Mouse (Mus musculus): Measurements from ENCODE around the gene Zfyve1. TPM values are rescaled to one million over a fixed set of nuclear protein-coding genes. Genes with fewer than 3 reads are reported as not detected.

Gene Zfyve1
- polyA plus RNA-seq, 1 experiment from 2014 or later: 22.8 TPM

DNA sequence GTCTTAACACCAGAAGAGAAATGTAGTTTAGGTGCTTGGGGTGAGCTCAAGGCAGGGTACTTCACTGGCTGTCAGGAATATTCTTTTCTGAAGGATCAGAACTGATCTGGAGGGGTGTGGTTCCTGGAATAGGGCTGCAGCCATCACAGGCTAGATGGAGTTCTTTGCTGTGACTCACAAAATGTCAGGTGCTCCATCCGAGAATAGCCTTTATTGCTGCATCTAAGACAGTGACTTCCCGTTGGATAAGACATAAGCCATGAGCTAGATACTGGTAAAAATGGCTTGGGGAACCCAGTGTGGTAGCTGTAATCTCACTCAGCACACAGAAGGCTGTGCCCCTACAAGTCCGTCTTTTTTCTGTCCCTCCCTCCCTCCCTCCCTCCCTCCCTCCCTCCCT is 62.8 kb downstream of the Zfyve1 start:
- Histone ChIP-seq H3K9ac (no peak overlapping the region), H3K4me2 (replicated peaks) (no peak overlapping the region), H3K36me3 (replicated peaks; ENCODE audit: control insufficient read depth, insufficient read depth) (peaks cover 63% of the 10 kb centered on the region), H3K4me1 (replicated peaks; ENCODE audit: control insufficient read depth, insufficient read depth, low read length) (no peaks in the 10 kb centered on the region), H3K4me3 (replicated peaks; ENCODE audit: low read length) (no peak overlapping the region), H3K9me3 (ENCODE audit: control insufficient read depth, low read length) (no peaks in the 10 kb centered on the region), H3K27ac (no peak overlapping the region), H3K27me3 (ENCODE audit: control insufficient read depth, insufficient read depth, low read length) (no peaks in the 10 kb centered on the region)
- WGBS: 84% methylated on average over 3 of the region's 3 CpGs
- DNase-seq (ENCODE audit: low spot score) (no peak), ATAC-seq (ENCODE audit: low FRiP score) (no peak)

GRCm38 (mm10) chr12:83532966-83533365 is 64.1 kb downstream of the Zfyve1 start:
- 86% methylated on average over 3 of the region's 3 CpGs for WGBS
- H3K4me2 ChIP-seq (replicated peaks): no peak overlapping the region

GRCm38 (mm10) chr12:83531992-83532391 is 65.0 kb downstream of the Zfyve1 start:
- H3K9me3 ChIP-seq (ENCODE audit: control insufficient read depth, low read length): no peaks in the 10 kb centered on the region
- no peak overlapping the region for H3K9ac ChIP-seq
- ATAC-seq (ENCODE audit: low FRiP score) (no peak), DNase-seq (ENCODE audit: low spot score) (no peak)
- no peak overlapping the region for H3K4me3 ChIP-seq (replicated peaks; ENCODE audit: low read length)
- no peaks in the 10 kb centered on the region for H3K27me3 ChIP-seq (ENCODE audit: control insufficient read depth, insufficient read depth, low read length)
- no peak overlapping the region for H3K27ac ChIP-seq
- 92% methylated on average over 6 of the region's 6 CpGs for WGBS
- H3K36me3 ChIP-seq (replicated peaks; ENCODE audit: control insufficient read depth, insufficient read depth): peaks cover 63% of the 10 kb centered on the region
- H3K4me2 ChIP-seq (replicated peaks): no peak overlapping the region
- no peaks in the 10 kb centered on the region for H3K4me1 ChIP-seq (replicated peaks; ENCODE audit: control insufficient read depth, insufficient read depth, low read length)

More at GRCm38 (mm10) chr12:83532966-83533365, 64.1 kb downstream of the Zfyve1 start:
- Histone ChIP-seq H3K27ac (no peak overlapping the region), H3K9ac (no peak overlapping the region), H3K4me1 (replicated peaks; ENCODE audit: control insufficient read depth, insufficient read depth, low read length) (no peaks in the 10 kb centered on the region), H3K27me3 (ENCODE audit: control insufficient read depth, insufficient read depth, low read length) (no peaks in the 10 kb centered on the region), H3K36me3 (replicated peaks; ENCODE audit: control insufficient read depth, insufficient read depth) (peaks cover 63% of the 10 kb centered on the region), H3K4me3 (replicated peaks; ENCODE audit: low read length) (no peak overlapping the region), H3K9me3 (ENCODE audit: control insufficient read depth, low read length) (no peaks in the 10 kb centered on the region)
- DNase-seq (ENCODE audit: low spot score) (no peak), ATAC-seq (ENCODE audit: low FRiP score) (no peak)

- H3K36me3 ChIP-seq (replicated peaks; ENCODE audit: control insufficient read depth, insufficient read depth): peaks cover 55% of the 10 kb centered on the region
- H3K27ac ChIP-seq: no peak overlapping the region
- DNase-seq (ENCODE audit: low spot score) (no peak), ATAC-seq (ENCODE audit: low FRiP score) (no peak)
- H3K4me3 ChIP-seq (replicated peaks; ENCODE audit: low read length): no peak overlapping the region
- no peak overlapping the region for H3K4me2 ChIP-seq (replicated peaks)
- WGBS: 92% methylated on average over 5 of the region's 5 CpGs
- no peaks in the 10 kb centered on the region for H3K9me3 ChIP-seq (ENCODE audit: control insufficient read depth, low read length)
- H3K4me1 ChIP-seq (replicated peaks; ENCODE audit: control insufficient read depth, insufficient read depth, low read length): no peaks in the 10 kb centered on the region
- H3K9ac ChIP-seq: no peak overlapping the region
- H3K27me3 ChIP-seq (ENCODE audit: control insufficient read depth, insufficient read depth, low read length): no peaks in the 10 kb centered on the region
Measured at GRCm38 (mm10) chr12:83528665-83529064, 68.4 kb downstream of the Zfyve1 start.

GRCm38 (mm10) chr12:83527816-83528215 is 69.2 kb downstream of the Zfyve1 start:
- DNase-seq (ENCODE audit: low spot score): no peak
- H3K27me3 ChIP-seq (ENCODE audit: control insufficient read depth, insufficient read depth, low read length): no peaks in the 10 kb centered on the region
- no peak overlapping the region for H3K4me3 ChIP-seq (replicated peaks; ENCODE audit: low read length)
- H3K9ac ChIP-seq: no peak overlapping the region
- H3K36me3 ChIP-seq (replicated peaks; ENCODE audit: control insufficient read depth, insufficient read depth): peaks cover 50% of the 10 kb centered on the region
- peaks cover 4% of the 10 kb centered on the region; the same call in 1 of the 2 replicates for H3K4me1 ChIP-seq (replicated peaks; ENCODE audit: control insufficient read depth, insufficient read depth, low read length)
- 65% methylated on average over 6 of the region's 6 CpGs for WGBS
- no peak overlapping the region for H3K4me2 ChIP-seq (replicated peaks)
- no peak overlapping the region for H3K27ac ChIP-seq
- ATAC-seq (ENCODE audit: low FRiP score): no peak
- H3K9me3 ChIP-seq (ENCODE audit: control insufficient read depth, low read length): no peaks in the 10 kb centered on the region

DNA sequence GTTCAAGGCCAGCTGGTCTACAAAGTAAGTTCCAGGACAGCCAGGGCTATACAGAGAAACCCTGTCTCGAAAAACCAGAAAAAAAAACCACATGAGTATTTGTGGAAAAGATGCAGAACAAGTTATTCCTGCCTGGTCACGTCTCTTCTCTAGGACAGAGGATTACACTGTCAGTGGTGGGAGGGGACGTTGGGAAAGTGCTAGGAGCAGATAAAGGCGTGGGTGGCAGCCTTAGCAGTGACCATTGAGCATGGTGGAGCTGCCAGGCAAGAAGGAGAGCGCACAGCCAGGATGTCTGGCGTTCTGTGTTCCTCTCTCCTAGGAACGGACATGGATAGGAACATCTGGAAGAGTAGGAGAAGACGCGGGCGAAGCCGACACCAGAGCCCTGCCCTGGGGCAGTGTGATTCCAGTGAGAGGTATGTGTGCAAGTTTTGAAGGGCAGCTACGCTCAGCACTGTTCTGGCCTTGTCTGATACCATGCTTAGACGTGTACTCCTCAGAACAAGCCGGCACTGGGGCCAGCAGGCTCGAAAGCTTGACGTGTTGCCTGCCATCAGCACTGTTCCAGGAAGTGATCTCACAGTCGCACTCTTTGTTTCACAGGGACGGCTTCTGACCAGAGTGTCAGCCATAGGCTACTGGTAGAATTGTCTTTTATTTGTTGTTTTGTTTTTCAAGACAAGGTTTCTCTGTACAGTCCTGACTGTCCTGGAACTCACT is 71.0 kb downstream of the Zfyve1 start:
- Histone ChIP-seq H3K4me3 (replicated peaks; ENCODE audit: low read length) (no peak overlapping the region), H3K9ac (no peak overlapping the region), H3K9me3 (ENCODE audit: control insufficient read depth, low read length) (no peaks in the 10 kb centered on the region), H3K27me3 (ENCODE audit: control insufficient read depth, insufficient read depth, low read length) (no peaks in the 10 kb centered on the region), H3K36me3 (replicated peaks; ENCODE audit: control insufficient read depth, insufficient read depth) (peaks cover 33% of the 10 kb centered on the region; the same call in 1 of the 2 replicates), H3K4me1 (replicated peaks; ENCODE audit: control insufficient read depth, insufficient read depth, low read length) (peaks cover 13% of the 10 kb centered on the region), H3K4me2 (replicated peaks) (no peak overlapping the region), H3K27ac (no peak overlapping the region)
- DNase-seq (ENCODE audit: low spot score): no peak
- 89% methylated on average over 18 of the region's 18 CpGs for WGBS
- no peak for ATAC-seq (ENCODE audit: low FRiP score)

- ATAC-seq (ENCODE audit: low FRiP score) (no peak), DNase-seq (ENCODE audit: low spot score) (no peak)
- Histone ChIP-seq H3K9ac (no peak overlapping the region), H3K9me3 (ENCODE audit: control insufficient read depth, low read length) (no peaks in the 10 kb centered on the region), H3K36me3 (replicated peaks; ENCODE audit: control insufficient read depth, insufficient read depth) (peaks cover 23% of the 10 kb centered on the region; the same call in 1 of the 2 replicates), H3K4me3 (replicated peaks; ENCODE audit: low read length) (no peak overlapping the region), H3K27me3 (ENCODE audit: control insufficient read depth, insufficient read depth, low read length) (no peaks in the 10 kb centered on the region), H3K4me1 (replicated peaks; ENCODE audit: control insufficient read depth, insufficient read depth, low read length) (peaks cover 15% of the 10 kb centered on the region), H3K4me2 (replicated peaks) (no peak overlapping the region), H3K27ac (no peak overlapping the region)
- 84% methylated on average over 5 of the region's 5 CpGs for WGBS
Measured at GRCm38 (mm10) chr12:83524329-83524728, 72.7 kb downstream of the Zfyve1 start.

- ATAC-seq (ENCODE audit: low FRiP score): no peak
- Histone ChIP-seq H3K27ac (no peak overlapping the region), H3K9ac (no peak overlapping the region), H3K4me2 (replicated peaks) (no peak overlapping the region), H3K27me3 (ENCODE audit: control insufficient read depth, insufficient read depth, low read length) (no peaks in the 10 kb centered on the region), H3K36me3 (replicated peaks; ENCODE audit: control insufficient read depth, insufficient read depth) (peaks cover 20% of the 10 kb centered on the region; the same call in 1 of the 2 replicates), H3K4me3 (replicated peaks; ENCODE audit: low read length) (no peak overlapping the region), H3K4me1 (replicated peaks; ENCODE audit: control insufficient read depth, insufficient read depth, low read length) (peaks cover 15% of the 10 kb centered on the region), H3K9me3 (ENCODE audit: control insufficient read depth, low read length) (no peaks in the 10 kb centered on the region)
- no peak for DNase-seq (ENCODE audit: low spot score)
- WGBS: 88% methylated on average over 4 of the region's 4 CpGs
Measured at GRCm38 (mm10) chr12:83523892-83524291, 73.1 kb downstream of the Zfyve1 start.

- ATAC-seq (ENCODE audit: low FRiP score): no peak
- no peak overlapping the region for H3K9ac ChIP-seq
- WGBS: 88% methylated on average over 6 of the region's 6 CpGs
- no peaks in the 10 kb centered on the region for H3K27me3 ChIP-seq (ENCODE audit: control insufficient read depth, insufficient read depth, low read length)
- no peaks in the 10 kb centered on the region for H3K9me3 ChIP-seq (ENCODE audit: control insufficient read depth, low read length)
- H3K36me3 ChIP-seq (replicated peaks; ENCODE audit: control insufficient read depth, insufficient read depth): 0 out of 2 replicates have a peak, but pooled peaks cover 14% of the 10 kb centered on the region
- no peak overlapping the region for H3K27ac ChIP-seq
- H3K4me2 ChIP-seq (replicated peaks): no peak overlapping the region
- H3K4me1 ChIP-seq (replicated peaks; ENCODE audit: control insufficient read depth, insufficient read depth, low read length): peaks cover 15% of the 10 kb centered on the region
- H3K4me3 ChIP-seq (replicated peaks; ENCODE audit: low read length): no peak overlapping the region
- no peak for DNase-seq (ENCODE audit: low spot score)
Measured at GRCm38 (mm10) chr12:83523056-83523455, 74.0 kb downstream of the Zfyve1 start.

All from hindbrain, embryonic 14.5 days (tissue).